Mouse (Mus musculus): ENCODE results near the gene Ing4.

DNA sequence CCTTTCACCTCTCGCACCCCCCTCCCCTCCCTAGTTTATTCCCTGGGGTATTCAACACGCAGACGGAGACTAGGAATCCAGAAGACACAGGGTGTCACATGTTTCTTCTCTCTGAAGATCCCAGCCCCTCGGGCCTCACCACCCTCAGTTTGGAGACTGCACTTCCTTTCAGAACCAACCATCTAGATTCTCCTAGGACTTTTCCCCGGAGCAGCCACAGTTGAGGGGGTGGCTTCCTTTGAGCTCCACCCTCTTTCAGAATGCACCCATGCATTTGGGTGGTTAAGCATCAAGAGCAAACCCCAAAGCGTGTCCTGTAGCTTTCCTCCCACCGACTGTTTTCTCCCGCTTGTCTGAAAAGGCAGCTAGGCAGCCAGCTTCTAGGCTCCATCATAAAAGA, 41.5 kb upstream of the Ing4 start:
- no peak for TF ChIP-seq POLR2A (IDR thresholded peaks at IDR 0.05; ENCODE audit: insufficient read depth, low read depth, low read length)
- TF ChIP-seq CTCF (IDR thresholded peaks at IDR 0.05; ENCODE audit: insufficient read depth, low read depth, low read length): no peak

Data from olfactory bulb, adult 2 months (tissue).